Mouse (Mus musculus) neural tube, embryonic 12.5 days (tissue): ENCODE results near the gene Olfr311. TPM values are rescaled to one million over a fixed set of nuclear protein-coding genes. Genes with fewer than 3 reads are reported as not detected.
A peak's percentile ranks its signal among the peaks of the same experiment; 100 is the strongest.
"Not testable (repeated sequence)": the region's sequence is repeated elsewhere in the genome, so short reads cannot be mapped to it uniquely, and the experiment has no call there.

Experiments
- ATAC-seq: fragments of 200-750 bp; cut with Nextera tagmentation; 2 replicates; pipeline ENCODE4 v1.8.0; 2017; ENCODE audit warnings: low read depth, mild to moderate bottlenecking, moderate TSS enrichment, moderate library complexity; ENCODE audit not compliant: low FRiP score
- H3K27ac ChIP-seq: fragments of 300-500 bp; sonication (generic); 2 replicates; pipeline ENCODE4 v1.5.1; 2016
- H3K27me3 ChIP-seq: fragments of 300-500 bp; sonication (generic); replicated peaks from 2 replicates; pipeline ENCODE4 v1.6.1; 2016; ENCODE audit warnings: mild to moderate bottlenecking
- H3K36me3 ChIP-seq: fragments of 300-500 bp; sonication (generic); 2 replicates; pipeline ENCODE4 v1.6.1; 2016; ENCODE audit warnings: mild to moderate bottlenecking
- H3K4me1 ChIP-seq: fragments of 300-500 bp; sonication (generic); 2 replicates; pipeline ENCODE4 v1.6.1; 2016
- H3K4me2 ChIP-seq: fragments of 300-500 bp; sonication (generic); replicated peaks from 2 replicates; pipeline ENCODE4 v1.6.1; 2016; ENCODE audit warnings: mild to moderate bottlenecking
- H3K4me3 ChIP-seq: fragments of 300-500 bp; sonication (generic); 2 replicates; pipeline ENCODE4 v1.5.1; 2016
- H3K9ac ChIP-seq: fragments of 300-500 bp; sonication (generic); 2 replicates; pipeline ENCODE4 v1.6.1; 2016; ENCODE audit warnings: mild to moderate bottlenecking
- H3K9me3 ChIP-seq: fragments of 300-500 bp; sonication (generic); 2 replicates; pipeline ENCODE4 v1.6.1; 2016; ENCODE audit warnings: mild to moderate bottlenecking
- WGBS: fragments of 180-500 bp; shearing (Covaris S2); methylation state at CpG from one replicate; pipeline ENCODE4 v1.1.7; 2016; 5-methylcytosine and 5-hydroxymethylcytosine counted together
- polyA plus RNA-seq: library from polyadenylated mRNA; unstranded; fragments of >200 nt; fragmentation: Nextera tagmentation; extraction: Ambion mirVana; gene quantifications from 2 replicates; pipeline ENCODE4 v1.2.1, GENCODE M21; 2016

The Olfr311 gene
- polyA plus RNA-seq, result not detected in 2 replicates

GRCm38 (mm10) chr11:58838951-58839350 lies at the start of gene Olfr311:
Gene Olfr311, plus strand, starts transcription at chr11:58839251.
- H3K4me1 ChIP-seq, H3K9ac ChIP-seq, H3K9me3 ChIP-seq: not testable (repeated sequence)

GRCm38 (mm10) chr11:58789532-58789931 lies 49.5 kb upstream of the Olfr311 start:
- no peak overlapping the region for H3K9ac ChIP-seq
- no peak overlapping the region for H3K4me2 ChIP-seq
- no peaks in the 10 kb centered on the region for H3K9me3 ChIP-seq
- no peaks in the 10 kb centered on the region for H3K4me1 ChIP-seq
- no peak overlapping the region for H3K4me3 ChIP-seq
- no peak for ATAC-seq
- H3K27me3 ChIP-seq, result no peaks in the 10 kb centered on the region
- 34% methylated on average over 3 of the region's 3 CpGs for WGBS
- H3K36me3 ChIP-seq, result no peaks in the 10 kb centered on the region
- H3K27ac ChIP-seq, result no peak overlapping the region

More at GRCm38 (mm10) chr11:58838951-58839350, at the start of gene Olfr311:
- H3K36me3 ChIP-seq, ATAC-seq, H3K4me2 ChIP-seq, H3K27me3 ChIP-seq, H3K27ac ChIP-seq, H3K4me3 ChIP-seq: not testable (repeated sequence)

DNA sequence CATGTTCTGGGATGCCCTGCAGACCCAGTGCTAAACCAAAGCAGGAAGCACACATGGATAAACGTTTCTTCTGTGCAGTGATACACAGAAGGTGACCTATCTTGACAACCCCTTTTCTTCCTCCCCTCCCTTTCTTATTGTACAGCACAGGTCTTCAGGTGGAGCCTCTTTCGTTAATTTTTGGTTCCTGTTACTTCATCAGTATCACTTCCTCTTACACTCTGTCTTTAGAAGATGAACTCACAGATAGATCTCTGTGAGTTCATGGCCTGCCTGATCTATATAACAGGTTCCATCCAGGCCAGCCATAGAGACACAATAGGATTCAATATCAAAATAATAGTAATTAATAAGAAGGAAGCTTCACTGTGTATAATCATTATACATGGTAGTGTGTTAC lies 49.0 kb upstream of the Olfr311 start:
- no peak overlapping the region for H3K9ac ChIP-seq
- no peaks in the 10 kb centered on the region for H3K9me3 ChIP-seq
- no peaks in the 10 kb centered on the region for H3K27me3 ChIP-seq
- no peak overlapping the region for H3K4me3 ChIP-seq
- WGBS, result 70% methylated on average over 2 of the region's 2 CpGs
- no peaks in the 10 kb centered on the region for H3K4me1 ChIP-seq
- H3K4me2 ChIP-seq, result no peak overlapping the region
- no peaks in the 10 kb centered on the region for H3K36me3 ChIP-seq
- no peak for ATAC-seq
- H3K27ac ChIP-seq, result no peak overlapping the region

DNA sequence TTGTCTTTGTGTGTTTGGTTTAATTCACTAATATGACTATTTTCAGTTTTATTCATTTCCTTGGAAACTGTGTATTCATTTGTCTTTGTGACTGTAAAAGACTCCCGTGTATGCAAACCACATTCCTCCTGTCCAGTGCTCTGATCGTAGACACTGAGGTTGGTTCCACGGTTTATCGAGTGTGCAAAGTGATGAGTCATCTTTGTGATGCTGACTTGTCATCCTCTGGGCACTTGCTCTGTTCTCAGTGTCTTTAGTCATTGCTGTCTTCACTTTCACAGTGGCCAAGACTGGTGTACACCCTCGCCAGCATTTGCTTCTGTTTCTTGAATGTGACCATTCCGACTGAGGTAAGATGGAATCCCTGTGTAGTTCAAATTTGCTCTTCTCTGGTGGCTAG lies 48.4 kb upstream of the Olfr311 start:
- H3K27ac ChIP-seq, result no peak overlapping the region

DNA sequence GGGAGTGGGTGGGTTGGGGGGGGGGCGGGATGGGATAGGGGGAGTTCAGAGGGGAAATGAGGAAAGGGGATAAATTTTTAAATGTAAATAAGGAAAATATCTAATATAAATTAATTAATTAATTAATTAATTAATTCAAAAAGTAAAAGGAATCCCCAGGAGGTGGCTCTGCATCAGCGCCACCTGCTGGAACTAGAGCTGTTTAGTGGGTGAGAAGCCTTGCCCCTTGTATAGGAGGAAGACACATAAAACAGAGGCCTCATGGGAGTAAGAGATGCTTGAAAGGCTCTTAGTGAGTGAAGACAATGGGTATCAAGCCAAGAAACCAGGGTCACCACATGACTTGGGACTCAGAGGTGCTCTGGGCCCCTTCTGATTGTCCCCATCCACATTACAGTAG lies 43.2 kb upstream of the Olfr311 start:
- 83% methylated on average over 2 of the region's 2 CpGs for WGBS
- H3K36me3 ChIP-seq, result no peaks in the 10 kb centered on the region
- ATAC-seq, result no peak
- no peak overlapping the region for H3K27ac ChIP-seq
- H3K4me1 ChIP-seq, result no peaks in the 10 kb centered on the region
- H3K4me3 ChIP-seq, result no peak overlapping the region
- no peak overlapping the region for H3K4me2 ChIP-seq
- H3K27me3 ChIP-seq, result 0 out of 2 replicates have a peak, but pooled peaks cover 3% of the 10 kb centered on the region
- no peaks in the 10 kb centered on the region for H3K9me3 ChIP-seq
- H3K9ac ChIP-seq, result no peak overlapping the region

More for the DNA sequence above, 48.4 kb upstream of the Olfr311 start:
- ATAC-seq, result no peak
- no peaks in the 10 kb centered on the region for H3K9me3 ChIP-seq
- no peaks in the 10 kb centered on the region for H3K4me1 ChIP-seq
- 85% methylated on average over 6 of the region's 6 CpGs for WGBS
- no peaks in the 10 kb centered on the region for H3K27me3 ChIP-seq
- H3K9ac ChIP-seq, result no peak overlapping the region
- H3K36me3 ChIP-seq, result no peaks in the 10 kb centered on the region
- no peak overlapping the region for H3K4me3 ChIP-seq
- no peak overlapping the region for H3K4me2 ChIP-seq

GRCm38 (mm10) chr11:58796850-58797249 lies 42.2 kb upstream of the Olfr311 start:
- H3K4me1 ChIP-seq, result peaks cover 5% of the 10 kb centered on the region
- no peak for ATAC-seq
- H3K4me3 ChIP-seq, result no peak overlapping the region
- no peaks in the 10 kb centered on the region for H3K36me3 ChIP-seq
- no peaks in the 10 kb centered on the region for H3K9me3 ChIP-seq
- 0 out of 2 replicates have a peak, but pooled peaks cover 3% of the 10 kb centered on the region for H3K27me3 ChIP-seq
- no peak overlapping the region for H3K9ac ChIP-seq
- no peak overlapping the region for H3K27ac ChIP-seq
- H3K4me2 ChIP-seq, result no peak overlapping the region
- 84% methylated on average over 7 of the region's 7 CpGs for WGBS

DNA sequence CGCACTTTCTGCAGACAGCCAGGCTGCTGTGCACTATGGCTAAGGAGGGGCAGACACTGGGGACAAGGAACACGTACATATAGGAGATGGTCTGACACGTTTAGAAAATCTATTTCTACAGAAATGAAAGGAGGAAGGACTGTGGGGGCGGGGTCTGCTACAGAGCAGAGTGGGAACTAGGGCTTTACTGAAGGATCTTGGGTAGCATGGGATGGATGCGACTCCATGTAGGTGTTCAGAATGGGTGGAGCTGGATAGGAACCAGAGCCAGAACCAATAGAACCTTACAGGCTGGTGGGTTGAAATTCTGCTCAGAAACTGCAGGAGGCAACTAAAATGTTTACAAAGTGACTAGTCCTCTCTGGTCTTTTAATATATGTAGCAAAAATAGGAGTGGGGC lies 39.3 kb upstream of the Olfr311 start:
- WGBS, result 82% methylated on average over 5 of the region's 5 CpGs
- Histone ChIP-seq H3K9me3 (no peaks in the 10 kb centered on the region), H3K36me3 (no peaks in the 10 kb centered on the region), H3K27ac (no peak overlapping the region), H3K4me2 (no peak overlapping the region), H3K9ac (no peak overlapping the region), H3K4me1 (peaks cover 8% of the 10 kb centered on the region), H3K4me3 (no peak overlapping the region), H3K27me3 (0 out of 2 replicates have a peak, but pooled peaks cover 3% of the 10 kb centered on the region)
- no peak for ATAC-seq

DNA sequence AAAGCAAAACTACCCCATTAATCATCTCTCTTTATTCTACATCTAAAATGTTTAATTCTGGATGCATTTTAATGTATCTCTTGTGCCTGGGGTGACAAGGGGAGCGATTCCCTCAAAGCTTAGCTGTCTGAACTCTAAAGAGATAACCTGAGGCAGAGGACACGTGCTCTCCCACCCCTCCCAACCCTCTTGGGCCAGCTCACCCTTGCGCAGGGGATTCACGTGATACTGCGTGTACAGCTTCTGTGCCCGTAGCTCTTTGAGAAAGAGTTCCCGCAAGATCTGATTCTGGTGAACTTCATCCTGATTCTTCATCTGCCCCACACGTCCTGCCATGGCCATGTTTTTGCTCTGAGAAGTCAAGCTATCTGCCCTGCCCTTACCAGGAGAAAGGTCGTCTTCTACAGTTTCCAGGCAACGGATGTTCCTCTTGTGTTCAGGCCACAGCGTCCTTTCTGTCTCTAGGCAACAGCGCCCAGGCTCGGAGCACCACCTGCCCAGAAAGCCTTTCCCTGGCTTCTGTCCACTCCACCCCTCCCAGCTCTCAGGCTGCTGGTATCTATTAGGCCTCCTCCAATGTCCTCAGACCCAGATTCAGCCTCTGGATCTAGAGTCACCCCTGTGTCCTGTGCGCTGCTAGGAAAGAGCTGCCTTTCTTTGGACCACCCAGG lies 37.4 kb upstream of the Olfr311 start, which contains the start of gene Fam183b:
TSS of gene Fam183b (minus strand) at position 403 of the 671 bp plus-strand sequence.
- H3K9ac ChIP-seq, result 0 out of 2 replicates have a peak within 1 kb of the TSS, but pooled peaks have one; percentile 13
- peaks cover 8% of the 10 kb centered on the region for H3K4me1 ChIP-seq
- H3K36me3 ChIP-seq, result no peaks in the 10 kb centered on the region
- H3K27ac ChIP-seq, result no peak within 1 kb of the TSS
- no peak within 1 kb of the TSS for H3K4me3 ChIP-seq
- 0 out of 2 replicates have a peak, but pooled peaks cover 3% of the 10 kb centered on the region for H3K27me3 ChIP-seq
- peak; percentile 66 for ATAC-seq
- no peaks in the 10 kb centered on the region for H3K9me3 ChIP-seq
- H3K4me2 ChIP-seq, result peak within 1 kb of the TSS; percentile 38
- WGBS, result 37% methylated on average over 14 of the region's 14 CpGs

DNA sequence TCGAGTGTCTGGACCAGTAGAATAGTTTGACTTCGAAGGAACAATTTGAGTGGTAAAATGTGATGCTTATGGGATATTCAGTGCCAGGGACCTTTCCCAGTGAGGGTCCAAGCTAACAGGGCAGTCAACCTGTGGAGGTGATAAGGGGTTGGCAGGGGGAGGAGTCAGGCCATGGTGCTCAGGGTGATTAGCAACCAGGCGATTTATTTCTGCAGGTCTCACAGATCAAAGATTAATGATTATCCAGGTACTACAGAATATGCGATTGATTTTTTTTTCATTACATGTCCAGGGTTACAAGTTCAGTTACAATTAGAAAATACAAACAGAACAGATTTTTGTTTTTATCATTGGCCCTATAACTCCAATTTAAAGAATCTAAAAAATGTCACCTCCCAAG lies 35.2 kb upstream of the Olfr311 start:
- 0 out of 2 replicates have a peak, but pooled peaks cover 3% of the 10 kb centered on the region for H3K27me3 ChIP-seq
- no peaks in the 10 kb centered on the region for H3K36me3 ChIP-seq
- no peaks in the 10 kb centered on the region for H3K9me3 ChIP-seq
- 87% methylated on average over 4 of the region's 4 CpGs for WGBS
- no peak overlapping the region for H3K4me2 ChIP-seq
- ATAC-seq, result no peak
- no peak overlapping the region for H3K9ac ChIP-seq
- no peak overlapping the region for H3K27ac ChIP-seq
- H3K4me3 ChIP-seq, result no peak overlapping the region
- H3K4me1 ChIP-seq, result peaks cover 8% of the 10 kb centered on the region

- H3K4me3 ChIP-seq, result no peak overlapping the region
- H3K27ac ChIP-seq, result no peak overlapping the region
- H3K4me1 ChIP-seq, result peaks cover 8% of the 10 kb centered on the region
- WGBS, result 79% methylated on average over 2 of the region's 2 CpGs
- no peak overlapping the region for H3K4me2 ChIP-seq
- no peak overlapping the region for H3K9ac ChIP-seq
- no peak for ATAC-seq
- H3K36me3 ChIP-seq, result no peaks in the 10 kb centered on the region
- no peaks in the 10 kb centered on the region for H3K9me3 ChIP-seq
- H3K27me3 ChIP-seq, result no peaks in the 10 kb centered on the region
These were observed 34.7 kb upstream of the Olfr311 start for GRCm38 (mm10) chr11:58804393-58804792.

DNA sequence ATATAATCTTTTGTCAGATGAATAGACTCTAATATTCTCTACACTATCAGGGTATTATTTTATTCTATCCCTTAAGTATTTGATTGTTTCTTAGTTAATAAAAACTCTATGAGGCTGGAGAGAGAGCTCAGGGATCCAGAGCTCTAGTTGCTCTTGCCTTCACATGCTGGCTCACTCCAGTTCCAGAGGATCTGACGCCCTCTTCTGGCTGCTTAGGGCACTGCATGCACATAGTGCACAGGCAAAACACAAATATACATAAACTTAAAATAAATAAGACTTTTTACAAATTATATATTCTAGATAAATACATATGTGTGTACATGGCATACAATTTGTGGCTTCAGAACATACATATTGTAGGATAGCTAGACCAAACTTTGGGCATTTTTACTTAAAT lies 27.1 kb upstream of the Olfr311 start:
- no peak overlapping the region for H3K4me2 ChIP-seq
- no peaks in the 10 kb centered on the region for H3K36me3 ChIP-seq
- no peak overlapping the region for H3K4me3 ChIP-seq
- no peak overlapping the region for H3K27ac ChIP-seq
- no peaks in the 10 kb centered on the region for H3K27me3 ChIP-seq
- no peak overlapping the region for H3K9ac ChIP-seq
- H3K4me1 ChIP-seq, result no peaks in the 10 kb centered on the region
- H3K9me3 ChIP-seq, result no peaks in the 10 kb centered on the region
- WGBS, result 5% methylated on average over 1 of the region's 1 CpGs
- ATAC-seq, result no peak

GRCm38 (mm10) chr11:58814700-58815099 lies 24.4 kb upstream of the Olfr311 start, which contains the start of gene Olfr313:
Gene Olfr313, plus strand, starts transcription at chr11:58815000.
- not testable (repeated sequence) for H3K27ac ChIP-seq, H3K9me3 ChIP-seq, H3K9ac ChIP-seq, H3K36me3 ChIP-seq, H3K4me1 ChIP-seq, ATAC-seq, H3K4me2 ChIP-seq, H3K27me3 ChIP-seq, H3K4me3 ChIP-seq
- 43% methylated on average over 1 of the region's 1 CpGs for WGBS

- ATAC-seq, result no peak
- Histone ChIP-seq H3K4me2 (no peak overlapping the region), H3K4me3 (no peak overlapping the region), H3K27ac (no peak overlapping the region), H3K9me3 (no peaks in the 10 kb centered on the region), H3K4me1 (no peaks in the 10 kb centered on the region), H3K27me3 (no peaks in the 10 kb centered on the region), H3K36me3 (no peaks in the 10 kb centered on the region), H3K9ac (no peak overlapping the region)
- 89% methylated on average over 1 of the region's 1 CpGs for WGBS
These were observed 23.4 kb upstream of the Olfr311 start for GRCm38 (mm10) chr11:58815676-58816075.
